Mouse (Mus musculus) myocyte (in vitro differentiated cells): ENCODE measurements around the gene Slco1b2.

Source experiments
- CEBPB ChIP-seq: IDR thresholded peaks from 2 replicates; pipeline ENCODE4 v1.6.1; 2011; ENCODE audit warnings: mild to moderate bottlenecking, moderate library complexity; ENCODE audit not compliant: poor library complexity, insufficient read depth, severe bottlenecking
- E2F4 ChIP-seq: IDR thresholded peaks from one replicate; pipeline ENCODE4 v1.6.1; 2011; ENCODE audit warnings: mild to moderate bottlenecking, control low read depth, moderate library complexity; ENCODE audit not compliant: insufficient read depth
- MAX ChIP-seq: IDR thresholded peaks from one replicate; pipeline ENCODE4 v1.6.1; 2011; ENCODE audit warnings: low read depth, mild to moderate bottlenecking, control low read depth
- MYOG ChIP-seq, 3 experiments: IDR thresholded peaks; one replicate each; pipeline ENCODE4 v1.6.1; 2011; ENCODE audit warnings: control low read depth in 2 of 3, low read depth in 2 of 3, mild to moderate bottlenecking in 2 of 3; ENCODE audit not compliant: insufficient read length in 2 of 3, control insufficient read depth in 1 of 3, insufficient read depth in 1 of 3
- POLR2A ChIP-seq: IDR thresholded peaks from one replicate; pipeline ENCODE4 v1.6.1; 2011; ENCODE audit warnings: low read depth, mild to moderate bottlenecking, control low read depth, moderate library complexity; ENCODE audit not compliant: insufficient read length
- POLR2AphosphoS2 ChIP-seq: IDR thresholded peaks from one replicate; pipeline ENCODE4 v1.6.1; 2011; ENCODE audit warnings: low read depth, control low read depth; ENCODE audit not compliant: insufficient read length

DNA sequence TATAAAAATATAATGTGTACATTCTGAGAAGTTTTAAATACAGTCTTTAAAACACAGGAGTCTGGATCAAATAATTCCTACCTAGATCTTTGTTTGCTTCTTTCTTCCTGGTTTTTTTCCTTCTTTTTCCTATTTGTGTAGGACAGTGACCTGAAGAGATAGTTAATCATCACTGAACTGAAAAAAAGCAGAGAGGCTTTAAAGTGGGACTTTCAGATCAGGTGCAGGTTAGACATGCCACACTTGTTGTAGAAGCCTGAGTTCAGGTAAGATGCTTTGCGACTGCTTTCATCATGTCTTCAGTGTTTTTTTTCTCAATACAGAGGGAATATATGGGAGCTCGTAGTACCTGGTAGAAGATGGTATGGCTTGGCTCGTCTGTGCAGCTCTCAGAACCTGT lies at the start of gene Slco1b2:
- TF ChIP-seq CEBPB (no peak), MYOG (IDR thresholded peaks at IDR 0.05; ENCODE audit: control insufficient read depth in 1 of 3, insufficient read depth in 1 of 3, insufficient read length in 2 of 3, low read depth in 2 of 3) (no peak), E2F4 (no peak), POLR2A (no peak), POLR2AphosphoS2 (no peak), MAX (no peak)
